Mouse (Mus musculus): ENCODE measurements at regions not wholly inside any gene's neighbourhood (a gene's known extent, or its start where the extent isn't known, plus 50 kb on each side); places are given as distances from the start of the nearest gene placed in this dataset.

- no peaks in the 10 kb centered on the region for H3K36me3 ChIP-seq
- no peak overlapping the region for H3K27ac ChIP-seq
- no peak overlapping the region for H3K9ac ChIP-seq
- ATAC-seq (ENCODE audit: insufficient number of reproducible peaks, insufficient read depth, low FRiP score, low TSS enrichment): no peak
- no peaks in the 10 kb centered on the region for H3K4me1 ChIP-seq
- H3K4me3 ChIP-seq: no peak overlapping the region
- H3K9me3 ChIP-seq: no peaks in the 10 kb centered on the region
- 80% methylated on average over 3 of the region's 3 CpGs for WGBS
- no peaks in the 10 kb centered on the region for H3K27me3 ChIP-seq
- no peak overlapping the region for H3K4me2 ChIP-seq (replicated peaks)
These were observed 637.1 kb upstream of the Flrt2 start for GRCm38 (mm10) chr12:95054887-95055286.

- 83% methylated on average over 7 of the region's 7 CpGs for WGBS
- Histone ChIP-seq H3K4me1 (no peaks in the 10 kb centered on the region), H3K4me2 (replicated peaks) (no peak overlapping the region), H3K4me3 (no peak overlapping the region), H3K27ac (no peak overlapping the region), H3K9ac (no peak overlapping the region), H3K36me3 (no peaks in the 10 kb centered on the region), H3K27me3 (no peaks in the 10 kb centered on the region), H3K9me3 (no peaks in the 10 kb centered on the region)
- no peak for ATAC-seq (ENCODE audit: insufficient number of reproducible peaks, insufficient read depth, low FRiP score, low TSS enrichment)
These were observed 635.1 kb upstream of the Flrt2 start for GRCm38 (mm10) chr12:95056926-95057325.

DNA sequence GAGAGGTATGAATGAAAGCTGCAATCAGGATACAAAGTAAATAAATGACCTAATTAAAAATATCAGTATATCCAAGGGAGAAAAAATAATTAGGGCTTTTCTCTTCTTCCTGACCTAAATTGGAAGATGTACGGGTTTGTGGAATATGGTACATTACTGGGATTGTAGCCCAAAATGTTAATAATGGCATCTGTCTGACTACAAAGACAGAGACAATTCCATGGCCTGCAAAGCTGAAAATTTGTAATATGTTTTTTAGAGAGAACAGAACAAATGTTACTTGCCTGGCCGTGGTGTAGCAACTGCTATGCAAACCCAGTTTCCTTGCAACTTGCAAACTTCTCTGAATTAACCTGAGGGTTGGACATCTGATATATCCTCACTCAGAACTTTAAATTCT lies 632.6 kb upstream of the Flrt2 start:
- Histone ChIP-seq H3K4me2 (replicated peaks) (no peak overlapping the region), H3K36me3 (no peaks in the 10 kb centered on the region), H3K9me3 (no peaks in the 10 kb centered on the region), H3K9ac (no peak overlapping the region), H3K27me3 (no peaks in the 10 kb centered on the region), H3K4me1 (no peaks in the 10 kb centered on the region), H3K4me3 (no peak overlapping the region), H3K27ac (no peak overlapping the region)
- no peak for ATAC-seq (ENCODE audit: insufficient number of reproducible peaks, insufficient read depth, low FRiP score, low TSS enrichment)
- WGBS: 87% methylated on average over 2 of the region's 2 CpGs

DNA sequence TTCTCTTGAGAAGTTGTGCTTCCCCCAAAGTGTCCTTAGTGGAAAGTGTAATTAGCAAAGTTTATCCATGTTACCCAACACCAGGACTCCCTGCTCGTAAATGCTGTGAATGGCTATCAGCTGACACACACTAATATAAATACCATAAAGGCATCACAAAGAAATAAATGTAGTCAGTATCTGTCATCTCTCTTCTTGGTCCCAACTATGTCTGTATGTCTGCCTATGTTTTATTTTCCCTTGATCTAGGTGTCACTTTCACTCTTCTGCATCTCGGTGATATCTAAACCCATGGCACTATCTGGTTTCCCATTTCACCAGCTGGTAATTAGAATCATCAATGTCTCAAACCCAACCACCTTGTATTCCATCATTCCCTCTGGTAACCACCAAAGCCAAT lies 619.7 kb upstream of the Flrt2 start:
- Histone ChIP-seq H3K27ac (no peak overlapping the region), H3K9me3 (no peaks in the 10 kb centered on the region), H3K4me1 (no peaks in the 10 kb centered on the region), H3K9ac (no peak overlapping the region), H3K4me2 (replicated peaks) (no peak overlapping the region), H3K36me3 (no peaks in the 10 kb centered on the region), H3K4me3 (no peak overlapping the region), H3K27me3 (no peaks in the 10 kb centered on the region)
- ATAC-seq (ENCODE audit: insufficient number of reproducible peaks, insufficient read depth, low FRiP score, low TSS enrichment): no peak
- WGBS: 53% methylated on average over 2 of the region's 2 CpGs

DNA sequence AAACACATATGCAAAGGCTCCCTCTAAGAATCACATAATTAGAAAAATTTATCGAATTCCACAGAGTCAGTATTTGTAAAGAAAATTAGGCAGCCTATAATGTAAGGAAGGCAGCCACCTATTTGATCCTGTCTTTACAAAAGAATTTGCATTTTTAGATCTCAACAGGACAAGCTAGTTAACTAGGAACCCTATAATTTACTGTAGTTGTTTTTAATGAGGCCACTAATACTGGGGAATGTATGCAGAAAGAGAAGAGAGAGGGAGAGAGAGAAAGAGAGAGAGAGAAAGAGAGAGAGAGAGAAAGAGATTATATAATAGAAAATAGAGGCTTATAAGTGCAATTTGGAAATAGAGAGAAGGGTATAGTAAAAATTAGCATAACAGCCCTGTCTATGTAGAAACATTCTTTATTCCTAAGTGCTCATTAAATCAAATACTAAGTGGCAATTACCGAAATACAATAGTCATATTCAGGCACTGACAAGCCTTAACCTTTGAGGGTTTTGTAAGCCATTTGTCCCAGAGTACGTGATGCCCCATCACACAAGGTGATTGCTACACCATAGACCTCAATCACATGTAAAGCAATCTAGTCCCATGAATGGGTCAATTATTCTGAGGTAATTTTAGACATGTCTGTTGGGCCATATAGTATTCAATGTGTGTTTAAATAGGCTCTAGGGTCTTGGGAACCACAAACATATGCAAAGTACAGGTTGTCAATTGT lies 572.6 kb upstream of the Flrt2 start:
- H3K4me3 ChIP-seq: no peak overlapping the region
- 68% methylated on average over 3 of the region's 3 CpGs for WGBS
- no peak overlapping the region for H3K4me2 ChIP-seq (replicated peaks)
- no peaks in the 10 kb centered on the region for H3K4me1 ChIP-seq
- no peak for ATAC-seq (ENCODE audit: insufficient number of reproducible peaks, insufficient read depth, low FRiP score, low TSS enrichment)
- H3K9ac ChIP-seq: no peak overlapping the region
- H3K27me3 ChIP-seq: no peaks in the 10 kb centered on the region
- no peaks in the 10 kb centered on the region for H3K9me3 ChIP-seq
- no peaks in the 10 kb centered on the region for H3K36me3 ChIP-seq
- H3K27ac ChIP-seq: no peak overlapping the region

DNA sequence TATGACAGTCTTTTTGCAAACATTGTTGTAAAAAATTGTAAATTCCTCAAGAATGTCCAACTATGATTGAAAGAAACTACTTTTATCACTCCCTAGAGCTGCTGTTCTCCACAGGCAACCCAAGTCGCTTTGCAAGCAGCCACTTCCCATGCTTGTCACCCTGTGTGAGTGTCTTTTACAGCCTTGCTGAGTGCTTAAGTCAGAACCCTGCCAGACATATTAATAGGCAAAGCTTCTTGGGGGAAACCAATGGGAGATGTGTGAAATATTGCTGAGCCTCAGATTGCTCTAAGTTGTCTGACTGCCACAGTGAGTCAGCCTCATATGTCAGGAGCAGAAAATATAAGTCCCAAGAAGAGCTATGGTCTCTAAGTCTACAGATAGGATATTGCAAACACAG lies 559.2 kb upstream of the Flrt2 start:
- H3K4me1 ChIP-seq: no peaks in the 10 kb centered on the region

GRCm38 (mm10) chr12:95133482-95133881 lies 558.5 kb upstream of the Flrt2 start:
- 61% methylated on average over 4 of the region's 4 CpGs for WGBS
- Histone ChIP-seq H3K4me3 (no peak overlapping the region), H3K9ac (no peak overlapping the region), H3K36me3 (no peaks in the 10 kb centered on the region), H3K27ac (no peak overlapping the region), H3K4me2 (replicated peaks) (no peak overlapping the region), H3K27me3 (no peaks in the 10 kb centered on the region), H3K9me3 (no peaks in the 10 kb centered on the region), H3K4me1 (no peaks in the 10 kb centered on the region)
- ATAC-seq (ENCODE audit: insufficient number of reproducible peaks, insufficient read depth, low FRiP score, low TSS enrichment): no peak

More for the DNA sequence above, 559.2 kb upstream of the Flrt2 start:
- no peak for ATAC-seq (ENCODE audit: insufficient number of reproducible peaks, insufficient read depth, low FRiP score, low TSS enrichment)
- no peak overlapping the region for H3K27ac ChIP-seq
- WGBS: 73% methylated on average over 1 of the region's 1 CpGs
- H3K9me3 ChIP-seq: no peaks in the 10 kb centered on the region
- no peak overlapping the region for H3K9ac ChIP-seq
- H3K4me3 ChIP-seq: no peak overlapping the region
- no peak overlapping the region for H3K4me2 ChIP-seq (replicated peaks)
- no peaks in the 10 kb centered on the region for H3K27me3 ChIP-seq
- no peaks in the 10 kb centered on the region for H3K36me3 ChIP-seq

DNA sequence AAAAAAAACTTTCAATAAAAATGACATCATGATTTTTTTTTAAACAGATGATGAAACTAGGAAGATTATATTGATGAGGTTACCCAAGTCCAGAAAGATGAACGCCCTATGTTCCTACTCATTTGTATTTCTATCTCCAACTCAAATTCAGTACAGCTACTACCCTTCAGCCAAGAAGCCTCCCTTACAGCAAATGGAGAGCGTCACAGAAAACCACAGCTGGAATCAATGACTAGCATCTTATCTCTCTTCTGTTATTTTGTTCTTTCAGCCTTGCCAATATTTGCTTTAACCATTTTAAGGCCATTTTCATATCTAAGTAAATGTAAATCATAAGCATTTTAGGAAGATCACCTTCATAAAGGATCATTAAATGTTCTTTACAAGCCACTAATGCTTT lies 553.9 kb upstream of the Flrt2 start:
- no peak for ATAC-seq (ENCODE audit: insufficient number of reproducible peaks, insufficient read depth, low FRiP score, low TSS enrichment)
- H3K4me3 ChIP-seq: no peak overlapping the region
- no peak overlapping the region for H3K9ac ChIP-seq
- H3K4me2 ChIP-seq (replicated peaks): no peak overlapping the region
- no peaks in the 10 kb centered on the region for H3K9me3 ChIP-seq
- 81% methylated on average over 2 of the region's 2 CpGs for WGBS
- no peaks in the 10 kb centered on the region for H3K27me3 ChIP-seq
- H3K27ac ChIP-seq: no peak overlapping the region
- no peaks in the 10 kb centered on the region for H3K4me1 ChIP-seq
- H3K36me3 ChIP-seq: no peaks in the 10 kb centered on the region

DNA sequence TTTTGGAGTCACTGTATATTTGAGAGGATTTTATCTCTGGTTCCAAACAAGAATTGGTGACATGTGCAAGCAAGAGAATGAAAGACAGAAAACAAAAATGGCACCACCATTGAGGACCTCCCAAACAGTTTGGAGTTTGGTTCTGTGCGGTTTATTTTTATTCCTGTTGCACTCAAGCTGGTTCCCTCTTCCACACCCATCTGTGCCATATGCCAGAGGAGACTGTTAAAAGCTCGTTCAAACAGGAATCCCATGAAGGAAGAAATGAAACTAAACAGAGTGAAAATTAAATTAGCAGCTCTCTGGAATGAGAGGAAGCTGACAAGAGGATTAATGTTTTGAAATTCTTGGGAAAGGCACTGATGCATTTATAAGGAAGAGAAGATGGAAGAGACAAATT lies 521.0 kb upstream of the Flrt2 start:
- no peak overlapping the region for H3K9ac ChIP-seq
- no peaks in the 10 kb centered on the region for H3K9me3 ChIP-seq
- no peaks in the 10 kb centered on the region for H3K27me3 ChIP-seq
- WGBS: 52% methylated on average over 2 of the region's 2 CpGs
- no peak overlapping the region for H3K4me2 ChIP-seq (replicated peaks)
- no peak for ATAC-seq (ENCODE audit: insufficient number of reproducible peaks, insufficient read depth, low FRiP score, low TSS enrichment)
- H3K36me3 ChIP-seq: no peaks in the 10 kb centered on the region
- H3K4me3 ChIP-seq: no peak overlapping the region
- no peaks in the 10 kb centered on the region for H3K4me1 ChIP-seq
- H3K27ac ChIP-seq: no peak overlapping the region

GRCm38 (mm10) chr12:95173810-95174402 lies 518.1 kb upstream of the Flrt2 start:
- 72% methylated on average over 1 of the region's 1 CpGs for WGBS
- H3K27ac ChIP-seq: no peak overlapping the region
- no peaks in the 10 kb centered on the region for H3K36me3 ChIP-seq
- no peak for ATAC-seq (ENCODE audit: insufficient number of reproducible peaks, insufficient read depth, low FRiP score, low TSS enrichment)
- no peaks in the 10 kb centered on the region for H3K4me1 ChIP-seq
- H3K9ac ChIP-seq: no peak overlapping the region
- no peak overlapping the region for H3K4me3 ChIP-seq
- H3K4me2 ChIP-seq (replicated peaks): no peak overlapping the region
- H3K9me3 ChIP-seq: no peaks in the 10 kb centered on the region
- no peaks in the 10 kb centered on the region for H3K27me3 ChIP-seq

- no peaks in the 10 kb centered on the region for H3K27me3 ChIP-seq
- H3K36me3 ChIP-seq: no peaks in the 10 kb centered on the region
- 92% methylated on average over 8 of the region's 8 CpGs for WGBS
- H3K9ac ChIP-seq: no peak overlapping the region
- H3K4me3 ChIP-seq: no peak overlapping the region
- ATAC-seq (ENCODE audit: insufficient number of reproducible peaks, insufficient read depth, low FRiP score, low TSS enrichment): no peak
- H3K9me3 ChIP-seq: no peaks in the 10 kb centered on the region
- no peak overlapping the region for H3K4me2 ChIP-seq (replicated peaks)
- H3K27ac ChIP-seq: no peak overlapping the region
- H3K4me1 ChIP-seq: no peaks in the 10 kb centered on the region
These were observed 489.5 kb upstream of the Flrt2 start for GRCm38 (mm10) chr12:95202486-95202885.

DNA sequence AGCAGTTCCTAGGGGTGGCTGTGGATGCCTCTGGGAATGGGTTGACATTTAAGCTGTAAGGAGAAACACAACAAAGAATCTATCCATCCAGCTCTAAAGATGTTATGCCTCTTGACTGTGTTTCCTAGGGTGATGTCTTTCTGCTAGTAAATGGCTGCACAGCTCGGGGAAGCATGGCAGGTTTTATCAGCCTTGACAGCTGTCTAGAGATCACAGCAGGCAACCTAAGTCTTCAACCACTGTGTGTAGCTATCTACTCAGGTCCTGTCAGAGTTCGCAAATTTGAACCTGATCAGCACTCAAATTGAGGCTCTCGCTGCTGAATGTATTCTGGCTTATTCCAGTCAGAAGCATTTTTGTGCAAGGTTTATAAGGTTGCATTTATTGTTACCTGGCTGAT lies 486.9 kb upstream of the Flrt2 start:
- Histone ChIP-seq H3K9me3 (no peaks in the 10 kb centered on the region), H3K4me1 (no peaks in the 10 kb centered on the region), H3K4me3 (no peak overlapping the region), H3K27me3 (no peaks in the 10 kb centered on the region), H3K27ac (no peak overlapping the region), H3K4me2 (replicated peaks) (no peak overlapping the region), H3K36me3 (no peaks in the 10 kb centered on the region), H3K9ac (no peak overlapping the region)
- ATAC-seq (ENCODE audit: insufficient number of reproducible peaks, insufficient read depth, low FRiP score, low TSS enrichment): no peak
- WGBS: 84% methylated on average over 3 of the region's 3 CpGs

All from embryonic facial prominence, embryonic 12.5 days (tissue).